Mouse (Mus musculus): ENCODE data around the gene Rnf186. TPM values are rescaled to one million over a fixed set of nuclear protein-coding genes. Genes with fewer than 3 reads are reported as not detected.

Rnf186 gene
- not detected in 2 replicates for polyA plus RNA-seq (2016; fragmentation: Nextera tagmentation; extraction: Ambion mirVana)

GRCm38 (mm10) chr4:138966866-138967265, at the start of gene Rnf186:
Rnf186 (plus strand) TSS chr4:138967112.
- Histone ChIP-seq H3K9ac (no peak within 1 kb of the TSS), H3K4me1 (peaks cover 13% of the 10 kb centered on the region), H3K36me3 (no peaks in the 10 kb centered on the region), H3K27me3 (replicated peaks) (peaks cover 15% of the 10 kb centered on the region; the same call in 1 of the 2 replicates), H3K27ac (no peak within 1 kb of the TSS), H3K4me2 (no peak within 1 kb of the TSS), H3K9me3 (replicated peaks) (no peaks in the 10 kb centered on the region), H3K4me3 (no peak within 1 kb of the TSS)
- ATAC-seq = no peak
- WGBS (ENCODE audit: insufficient replicate concordance) = 77% methylated on average over 13 of the region's 13 CpGs

GRCm38 (mm10) chr4:138917282-138917681, 49.6 kb upstream of the Rnf186 start:
- no peak for ATAC-seq
- no peak overlapping the region for H3K4me3 ChIP-seq
- WGBS (ENCODE audit: insufficient replicate concordance) = 71% methylated on average over 9 of the region's 9 CpGs

GRCm38 (mm10) chr4:138921254-138922130, 45.4 kb upstream of the Rnf186 start:
- no peak for ATAC-seq
- WGBS (ENCODE audit: insufficient replicate concordance) = 39% methylated on average over 20 of the region's 20 CpGs
- peaks cover 27% of the 10 kb centered on the region for H3K27me3 ChIP-seq (replicated peaks)
- no peaks in the 10 kb centered on the region for H3K36me3 ChIP-seq
- peak overlapping the region; percentile 35 for H3K4me2 ChIP-seq
- peaks cover 3% of the 10 kb centered on the region for H3K4me1 ChIP-seq
- H3K9me3 ChIP-seq (replicated peaks) = no peaks in the 10 kb centered on the region
- H3K9ac ChIP-seq = no peak overlapping the region
- no peak overlapping the region for H3K27ac ChIP-seq
- H3K4me3 ChIP-seq = no peak overlapping the region

More at GRCm38 (mm10) chr4:138917282-138917681, 49.6 kb upstream of the Rnf186 start:
- H3K27me3 ChIP-seq (replicated peaks) = peaks cover 18% of the 10 kb centered on the region
- H3K36me3 ChIP-seq = no peaks in the 10 kb centered on the region
- peaks cover 13% of the 10 kb centered on the region for H3K4me1 ChIP-seq
- H3K27ac ChIP-seq = no peak overlapping the region
- H3K4me2 ChIP-seq = no peak overlapping the region
- no peak overlapping the region for H3K9ac ChIP-seq
- no peaks in the 10 kb centered on the region for H3K9me3 ChIP-seq (replicated peaks)

GRCm38 (mm10) chr4:138922131-138922459, 44.8 kb upstream of the Rnf186 start:
- ATAC-seq = no peak; the same call in 1 of the 2 replicates
- H3K27ac ChIP-seq = no peak overlapping the region
- peak overlapping the region; percentile 35 for H3K4me2 ChIP-seq

GRCm38 (mm10) chr4:138925561-138925960, 41.4 kb upstream of the Rnf186 start:
- Histone ChIP-seq H3K27me3 (replicated peaks) (peaks cover 28% of the 10 kb centered on the region), H3K9me3 (replicated peaks) (no peaks in the 10 kb centered on the region), H3K9ac (no peak overlapping the region), H3K4me2 (no peak overlapping the region), H3K4me1 (peaks cover 3% of the 10 kb centered on the region), H3K4me3 (no peak overlapping the region), H3K27ac (no peak overlapping the region), H3K36me3 (no peaks in the 10 kb centered on the region)
- WGBS (ENCODE audit: insufficient replicate concordance) = 41% methylated on average over 2 of the region's 2 CpGs
- ATAC-seq = no peak

More at GRCm38 (mm10) chr4:138922131-138922459, 44.8 kb upstream of the Rnf186 start:
- Histone ChIP-seq H3K27me3 (replicated peaks) (peaks cover 27% of the 10 kb centered on the region), H3K36me3 (no peaks in the 10 kb centered on the region), H3K4me1 (peaks cover 3% of the 10 kb centered on the region), H3K4me3 (no peak overlapping the region), H3K9ac (no peak overlapping the region), H3K9me3 (replicated peaks) (no peaks in the 10 kb centered on the region)
- 1% methylated on average over 11 of the region's 11 CpGs for WGBS (ENCODE audit: insufficient replicate concordance)

- H3K27ac ChIP-seq = no peak overlapping the region
- H3K4me3 ChIP-seq = no peak overlapping the region
- ATAC-seq = no peak
- no peak overlapping the region for H3K4me2 ChIP-seq
- WGBS (ENCODE audit: insufficient replicate concordance) = 25% methylated on average over 3 of the region's 3 CpGs
- H3K4me1 ChIP-seq = no peaks in the 10 kb centered on the region
- no peaks in the 10 kb centered on the region for H3K27me3 ChIP-seq (replicated peaks)
- H3K9ac ChIP-seq = no peak overlapping the region
- H3K9me3 ChIP-seq (replicated peaks) = no peaks in the 10 kb centered on the region
- H3K36me3 ChIP-seq = no peaks in the 10 kb centered on the region
These were observed 33.0 kb upstream of the Rnf186 start for GRCm38 (mm10) chr4:138933862-138934261.

- WGBS (ENCODE audit: insufficient replicate concordance) = 69% methylated on average over 11 of the region's 11 CpGs
- H3K4me2 ChIP-seq = no peak overlapping the region
- H3K36me3 ChIP-seq = no peaks in the 10 kb centered on the region
- H3K27ac ChIP-seq = no peak overlapping the region
- no peak overlapping the region for H3K9ac ChIP-seq
- H3K4me3 ChIP-seq = no peak overlapping the region
- no peak for ATAC-seq
- H3K9me3 ChIP-seq (replicated peaks) = no peaks in the 10 kb centered on the region
- H3K27me3 ChIP-seq (replicated peaks) = 0 out of 2 replicates have a peak, but pooled peaks cover 3% of the 10 kb centered on the region
- no peaks in the 10 kb centered on the region for H3K4me1 ChIP-seq
These were observed 32.3 kb upstream of the Rnf186 start for GRCm38 (mm10) chr4:138934456-138935145.

GRCm38 (mm10) chr4:138938495-138939269, 28.2 kb upstream of the Rnf186 start:
- 65% methylated on average over 10 of the region's 10 CpGs for WGBS (ENCODE audit: insufficient replicate concordance)
- no peak overlapping the region for H3K9ac ChIP-seq
- no peak overlapping the region for H3K4me3 ChIP-seq
- peaks cover 6% of the 10 kb centered on the region for H3K27me3 ChIP-seq (replicated peaks)
- H3K36me3 ChIP-seq = no peaks in the 10 kb centered on the region
- no peak for ATAC-seq
- H3K4me1 ChIP-seq = peaks cover 5% of the 10 kb centered on the region
- no peak overlapping the region for H3K27ac ChIP-seq
- H3K9me3 ChIP-seq (replicated peaks) = no peaks in the 10 kb centered on the region
- H3K4me2 ChIP-seq = no peak overlapping the region

GRCm38 (mm10) chr4:138939481-138939880, 27.4 kb upstream of the Rnf186 start:
- Histone ChIP-seq H3K9ac (no peak overlapping the region), H3K36me3 (no peaks in the 10 kb centered on the region), H3K9me3 (replicated peaks) (no peaks in the 10 kb centered on the region), H3K27me3 (replicated peaks) (peaks cover 6% of the 10 kb centered on the region), H3K4me2 (no peak overlapping the region), H3K4me3 (no peak overlapping the region), H3K4me1 (peaks cover 9% of the 10 kb centered on the region), H3K27ac (no peak overlapping the region)
- ATAC-seq = no peak
- WGBS (ENCODE audit: insufficient replicate concordance) = 58% methylated on average over 4 of the region's 4 CpGs

- Histone ChIP-seq H3K36me3 (no peaks in the 10 kb centered on the region), H3K27ac (no peak overlapping the region), H3K4me3 (no peak overlapping the region), H3K9me3 (replicated peaks) (no peaks in the 10 kb centered on the region), H3K4me1 (peaks cover 9% of the 10 kb centered on the region), H3K9ac (no peak overlapping the region), H3K4me2 (no peak overlapping the region), H3K27me3 (replicated peaks) (peaks cover 8% of the 10 kb centered on the region)
- 35% methylated on average over 7 of the region's 7 CpGs for WGBS (ENCODE audit: insufficient replicate concordance)
- ATAC-seq = no peak
These were observed 25.5 kb upstream of the Rnf186 start for GRCm38 (mm10) chr4:138941401-138941800.

GRCm38 (mm10) chr4:138941966-138942365, 24.9 kb upstream of the Rnf186 start:
- Histone ChIP-seq H3K36me3 (no peaks in the 10 kb centered on the region), H3K4me3 (no peak overlapping the region), H3K4me1 (peaks cover 9% of the 10 kb centered on the region), H3K27ac (no peak overlapping the region), H3K9me3 (replicated peaks) (no peaks in the 10 kb centered on the region), H3K9ac (no peak overlapping the region), H3K4me2 (no peak overlapping the region), H3K27me3 (replicated peaks) (peaks cover 12% of the 10 kb centered on the region)
- no peak for ATAC-seq
- WGBS (ENCODE audit: insufficient replicate concordance) = 53% methylated on average over 6 of the region's 6 CpGs

All from liver, embryonic 12.5 days (tissue).